Mouse (Mus musculus) bone marrow, adult 2 months (tissue): ENCODE results near the gene Auts2.

Experiments
- CTCF ChIP-seq: fragments of 200-500 bp; IDR thresholded peaks from 2 replicates; pipeline ENCODE4 v1.5.1; 2011; ENCODE audit warnings: low read length, control low read depth; ENCODE audit not compliant: control insufficient read depth, insufficient read depth
- POLR2A ChIP-seq: fragments of 200-500 bp; IDR thresholded peaks from 2 replicates; pipeline ENCODE4 v1.6.1; 2011; ENCODE audit warnings: low read depth, mild to moderate bottlenecking, control low read depth, low read length, borderline replicate concordance; ENCODE audit not compliant: control insufficient read depth

DNA sequence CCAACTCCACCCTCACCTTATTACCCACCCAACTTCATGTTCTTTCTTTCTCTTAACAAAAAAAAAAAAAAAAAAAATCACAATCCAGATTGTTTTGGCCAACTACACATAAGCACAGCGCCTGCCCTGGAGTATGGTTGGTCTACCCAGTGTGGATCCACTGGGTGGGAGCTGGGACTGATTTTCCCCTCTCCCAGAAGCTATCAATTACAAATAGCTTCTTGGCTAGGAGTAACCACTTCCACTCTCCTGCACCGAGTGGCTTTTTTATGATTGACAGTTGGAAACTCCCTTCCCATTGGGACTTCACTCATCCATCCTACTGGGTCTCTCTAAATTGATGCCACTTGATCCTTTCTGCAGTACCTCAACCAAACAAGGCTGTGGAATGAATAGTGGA lies 170.5 kb downstream of the Auts2 start:
- TF ChIP-seq POLR2A (no peak), CTCF (no peak)
